Mouse (Mus musculus) midbrain, embryonic 12.5 days (tissue): ENCODE data around the gene Fbxo3. TPM values are rescaled to one million over a fixed set of nuclear protein-coding genes. Genes with fewer than 3 reads are reported as not detected.
"Not testable (repeated sequence)": the region's sequence is repeated elsewhere in the genome, so short reads cannot be mapped to it uniquely, and the experiment has no call there.

ENCODE experiments used
- ATAC-seq: fragments of 200-750 bp; cut with Nextera tagmentation; 2 replicates; pipeline ENCODE4 v1.8.0; 2017; ENCODE audit warnings: low read depth, moderate TSS enrichment, moderate library complexity; ENCODE audit not compliant: low FRiP score
- H3K27ac ChIP-seq: fragments of 300-500 bp; sonication (generic); replicated peaks from 2 replicates; pipeline ENCODE4 v1.5.1; 2016; ENCODE audit warnings: mild to moderate bottlenecking
- H3K27me3 ChIP-seq: fragments of 300-500 bp; sonication (generic); 2 replicates; pipeline ENCODE4 v1.6.1; 2016; ENCODE audit warnings: mild to moderate bottlenecking
- H3K36me3 ChIP-seq: fragments of 300-500 bp; sonication (generic); 2 replicates; pipeline ENCODE4 v1.6.1; 2016
- H3K4me1 ChIP-seq: fragments of 300-500 bp; sonication (generic); 2 replicates; pipeline ENCODE4 v1.6.1; 2016
- H3K4me2 ChIP-seq: fragments of 300-500 bp; sonication (generic); replicated peaks from 2 replicates; pipeline ENCODE4 v1.6.1; 2016; ENCODE audit warnings: mild to moderate bottlenecking, moderate library complexity
- H3K4me3 ChIP-seq: fragments of 300-500 bp; sonication (generic); 2 replicates; pipeline ENCODE4 v1.5.1; 2016; ENCODE audit warnings: mild to moderate bottlenecking
- H3K9ac ChIP-seq: fragments of 300-500 bp; sonication (generic); replicated peaks from 2 replicates; pipeline ENCODE4 v1.6.1; 2016; ENCODE audit warnings: mild to moderate bottlenecking, moderate library complexity
- H3K9me3 ChIP-seq: fragments of 300-500 bp; sonication (generic); 2 replicates; pipeline ENCODE4 v1.6.1; 2016; ENCODE audit warnings: mild to moderate bottlenecking
- WGBS: fragments of 180-500 bp; shearing (Covaris S2); methylation state at CpG from one replicate; pipeline ENCODE4 v1.1.7; 2016; 5-methylcytosine and 5-hydroxymethylcytosine counted together
- polyA plus RNA-seq: library from polyadenylated mRNA; unstranded; fragments of >200 nt; fragmentation: Nextera tagmentation; extraction: Ambion mirVana; gene quantifications from 2 replicates; pipeline ENCODE4 v1.2.1, GENCODE M21; 2016

Fbxo3 gene
- 58.8 and 60.8 TPM in 2 replicates for polyA plus RNA-seq

- Histone ChIP-seq H3K4me1 (peaks cover 16% of the 10 kb centered on the region), H3K4me3 (peak within 1 kb of the TSS; percentile 91), H3K4me2 (peak within 1 kb of the TSS; percentile 83), H3K27ac (peak within 1 kb of the TSS; percentile 71), H3K36me3 (peaks cover 6% of the 10 kb centered on the region; the same call in 1 of the 2 replicates), H3K27me3 (no peaks in the 10 kb centered on the region), H3K9ac (peak within 1 kb of the TSS; percentile 94), H3K9me3 (no peaks in the 10 kb centered on the region)
- WGBS, result under 1% methylated on average over 44 of the region's 44 CpGs
- peak; percentile 98 for ATAC-seq
These were observed at the start of gene Fbxo3 for GRCm38 (mm10) chr2:104027458-104028138. TSS of gene Fbxo3 (plus strand) at chr2:104027721.

DNA sequence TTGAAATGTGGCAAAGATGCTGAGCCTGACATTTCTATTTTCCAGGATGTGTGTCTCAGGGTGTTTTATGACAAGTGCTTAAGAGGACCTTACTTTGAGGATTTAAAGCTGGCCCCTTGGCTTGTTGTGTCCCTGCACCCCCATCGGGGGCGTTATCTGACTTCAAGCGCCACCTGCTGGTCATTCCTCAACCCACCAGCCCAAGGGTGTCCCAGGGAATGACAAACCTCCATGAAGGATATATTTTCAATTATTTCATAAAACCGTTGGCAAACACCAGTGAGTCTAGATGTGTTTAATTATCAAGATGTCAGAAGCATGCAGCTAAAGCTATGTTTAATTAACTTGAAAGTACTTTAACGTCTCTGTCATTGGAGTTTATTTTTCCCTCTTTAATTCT lies 45.3 kb upstream of the Fbxo3 start:
- Histone ChIP-seq H3K27ac (no peak overlapping the region), H3K9ac (no peak overlapping the region)

GRCm38 (mm10) chr2:103983146-103983545 lies 44.4 kb upstream of the Fbxo3 start:
- Histone ChIP-seq H3K36me3 (no peaks in the 10 kb centered on the region), H3K4me1 (peaks cover 3% of the 10 kb centered on the region; the same call in 1 of the 2 replicates), H3K27me3 (0 out of 2 replicates have a peak, but pooled peaks cover 3% of the 10 kb centered on the region), H3K9me3 (no peaks in the 10 kb centered on the region), H3K27ac (no peak overlapping the region), H3K9ac (no peak overlapping the region), H3K4me3 (no peak overlapping the region), H3K4me2 (no peak overlapping the region)
- 87% methylated on average over 10 of the region's 10 CpGs for whole genome bisulfite sequencing
- ATAC-seq, result no peak

More for the DNA sequence above, 45.3 kb upstream of the Fbxo3 start:
- peaks cover 11% of the 10 kb centered on the region for H3K4me1 ChIP-seq
- WGBS, result 7% methylated on average over 5 of the region's 5 CpGs
- H3K27me3 ChIP-seq, result 0 out of 2 replicates have a peak, but pooled peaks cover 3% of the 10 kb centered on the region
- H3K9me3 ChIP-seq, result no peaks in the 10 kb centered on the region
- no peak overlapping the region for H3K4me2 ChIP-seq
- H3K4me3 ChIP-seq, result no peak overlapping the region
- no peaks in the 10 kb centered on the region for H3K36me3 ChIP-seq
- peak; percentile 82 for ATAC-seq

DNA sequence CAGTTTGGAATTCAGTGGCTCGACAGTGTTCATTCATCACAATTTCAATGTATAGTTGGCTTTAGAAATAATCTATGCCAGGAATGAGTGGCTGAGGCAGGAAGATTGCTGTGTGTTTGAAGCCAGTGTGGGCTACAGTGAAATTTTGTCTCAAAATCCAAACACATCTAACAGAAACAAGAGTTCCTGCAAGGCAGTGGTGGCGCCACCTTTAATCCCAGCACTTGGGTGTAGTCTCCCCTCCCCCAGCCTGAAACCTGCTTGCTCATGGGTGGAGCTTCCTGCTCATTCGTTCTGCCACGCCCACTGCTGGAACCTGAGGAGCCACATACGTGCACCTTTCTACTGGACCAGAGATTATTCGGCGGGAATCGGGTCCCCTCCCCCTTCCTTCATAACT lies 39.9 kb upstream of the Fbxo3 start:
- ATAC-seq, H3K27me3 ChIP-seq, H3K9me3 ChIP-seq, H3K4me1 ChIP-seq, H3K9ac ChIP-seq, H3K27ac ChIP-seq, H3K4me2 ChIP-seq, H3K4me3 ChIP-seq, H3K36me3 ChIP-seq: not testable (repeated sequence)
- WGBS, result 80% methylated on average over 8 of the region's 8 CpGs

- ATAC-seq, result no peak
- Histone ChIP-seq H3K27me3 (peaks cover 5% of the 10 kb centered on the region; the same call in 1 of the 2 replicates), H3K36me3 (no peaks in the 10 kb centered on the region), H3K9ac (no peak overlapping the region), H3K4me3 (no peak overlapping the region), H3K9me3 (no peaks in the 10 kb centered on the region), H3K4me2 (no peak overlapping the region), H3K4me1 (peaks cover 7% of the 10 kb centered on the region; the same call in 1 of the 2 replicates), H3K27ac (no peak overlapping the region)
- 91% methylated on average over 6 of the region's 6 CpGs for WGBS
These were observed 37.8 kb upstream of the Fbxo3 start for GRCm38 (mm10) chr2:103989724-103990123.

DNA sequence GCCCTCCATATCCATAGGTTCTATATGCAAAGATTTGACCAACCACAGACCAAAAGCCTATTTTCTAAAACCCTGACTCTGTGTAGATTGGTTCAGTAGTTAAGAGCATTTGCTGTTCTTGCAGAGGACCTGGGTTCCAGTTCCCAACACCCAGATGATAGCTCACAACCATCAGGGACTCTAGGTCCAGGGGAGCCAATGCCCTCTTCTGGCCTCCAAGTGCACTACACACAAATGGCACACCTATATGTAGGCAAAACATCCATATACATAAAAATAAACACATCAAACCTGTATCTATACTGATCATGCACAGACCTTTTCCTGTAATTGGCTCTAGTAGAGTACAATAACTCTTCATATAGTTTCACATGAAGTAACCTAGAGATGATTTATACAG lies 36.2 kb upstream of the Fbxo3 start:
- H3K27ac ChIP-seq, result no peak overlapping the region
- no peak overlapping the region for H3K4me3 ChIP-seq
- no peaks in the 10 kb centered on the region for H3K36me3 ChIP-seq
- H3K9ac ChIP-seq, result no peak overlapping the region
- H3K9me3 ChIP-seq, result no peaks in the 10 kb centered on the region
- H3K4me2 ChIP-seq, result no peak overlapping the region
- H3K4me1 ChIP-seq, result peaks cover 7% of the 10 kb centered on the region; the same call in 1 of the 2 replicates
- no peak for ATAC-seq
- H3K27me3 ChIP-seq, result peaks cover 5% of the 10 kb centered on the region; the same call in 1 of the 2 replicates

GRCm38 (mm10) chr2:103992162-103992561 lies 35.4 kb upstream of the Fbxo3 start:
- Histone ChIP-seq H3K4me1 (peaks cover 7% of the 10 kb centered on the region; the same call in 1 of the 2 replicates), H3K4me3 (no peak overlapping the region), H3K36me3 (no peaks in the 10 kb centered on the region), H3K9ac (no peak overlapping the region), H3K9me3 (no peaks in the 10 kb centered on the region), H3K27me3 (peaks cover 5% of the 10 kb centered on the region; the same call in 1 of the 2 replicates), H3K4me2 (no peak overlapping the region), H3K27ac (no peak overlapping the region)
- ATAC-seq, result no peak
- WGBS, result 72% methylated on average over 9 of the region's 9 CpGs

GRCm38 (mm10) chr2:103992618-103993332 lies 34.7 kb upstream of the Fbxo3 start:
- Histone ChIP-seq H3K9ac (no peak overlapping the region), H3K4me3 (no peak overlapping the region), H3K36me3 (no peaks in the 10 kb centered on the region), H3K4me2 (no peak overlapping the region), H3K27me3 (peaks cover 5% of the 10 kb centered on the region; the same call in 1 of the 2 replicates), H3K4me1 (peaks cover 7% of the 10 kb centered on the region; the same call in 1 of the 2 replicates), H3K27ac (no peak overlapping the region), H3K9me3 (no peaks in the 10 kb centered on the region)
- 18% methylated on average over 17 of the region's 17 CpGs for WGBS
- no peak for ATAC-seq

DNA sequence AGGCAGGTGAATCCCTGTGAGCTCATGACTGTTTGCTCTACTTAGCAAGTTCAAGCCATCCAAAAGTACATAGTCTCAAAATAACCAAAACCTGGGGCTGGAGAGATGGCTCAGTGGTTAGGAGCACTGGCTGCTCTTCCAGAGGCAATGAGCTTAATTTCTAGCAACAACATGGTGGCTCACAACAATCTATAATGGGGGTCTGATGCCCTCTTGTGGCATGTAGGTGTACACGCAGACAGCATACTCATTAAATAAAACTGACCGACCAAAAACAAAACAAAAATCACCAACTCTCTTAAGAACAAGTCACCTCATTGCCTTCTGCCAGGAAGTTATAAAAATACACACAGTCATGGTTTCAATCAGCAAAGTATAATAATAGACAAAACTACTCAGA lies 26.4 kb upstream of the Fbxo3 start:
- H3K27ac ChIP-seq, result no peak overlapping the region
- H3K4me2 ChIP-seq, result no peak overlapping the region
- H3K9me3 ChIP-seq, result no peaks in the 10 kb centered on the region
- no peak for ATAC-seq
- H3K27me3 ChIP-seq, result peaks cover 5% of the 10 kb centered on the region; the same call in 1 of the 2 replicates
- H3K36me3 ChIP-seq, result no peaks in the 10 kb centered on the region
- no peak overlapping the region for H3K4me3 ChIP-seq
- H3K9ac ChIP-seq, result no peak overlapping the region
- H3K4me1 ChIP-seq, result no peaks in the 10 kb centered on the region
- WGBS, result 34% methylated on average over 2 of the region's 2 CpGs

- H3K9ac ChIP-seq, result no peak overlapping the region
- no peak overlapping the region for H3K4me3 ChIP-seq
- H3K27me3 ChIP-seq, result peaks cover 5% of the 10 kb centered on the region; the same call in 1 of the 2 replicates
- 80% methylated on average over 4 of the region's 4 CpGs for WGBS
- no peak overlapping the region for H3K4me2 ChIP-seq
- no peaks in the 10 kb centered on the region for H3K36me3 ChIP-seq
- ATAC-seq, result no peak
- H3K27ac ChIP-seq, result no peak overlapping the region
- no peaks in the 10 kb centered on the region for H3K9me3 ChIP-seq
- H3K4me1 ChIP-seq, result no peaks in the 10 kb centered on the region
These were observed 25.7 kb upstream of the Fbxo3 start for GRCm38 (mm10) chr2:104001861-104002260.

DNA sequence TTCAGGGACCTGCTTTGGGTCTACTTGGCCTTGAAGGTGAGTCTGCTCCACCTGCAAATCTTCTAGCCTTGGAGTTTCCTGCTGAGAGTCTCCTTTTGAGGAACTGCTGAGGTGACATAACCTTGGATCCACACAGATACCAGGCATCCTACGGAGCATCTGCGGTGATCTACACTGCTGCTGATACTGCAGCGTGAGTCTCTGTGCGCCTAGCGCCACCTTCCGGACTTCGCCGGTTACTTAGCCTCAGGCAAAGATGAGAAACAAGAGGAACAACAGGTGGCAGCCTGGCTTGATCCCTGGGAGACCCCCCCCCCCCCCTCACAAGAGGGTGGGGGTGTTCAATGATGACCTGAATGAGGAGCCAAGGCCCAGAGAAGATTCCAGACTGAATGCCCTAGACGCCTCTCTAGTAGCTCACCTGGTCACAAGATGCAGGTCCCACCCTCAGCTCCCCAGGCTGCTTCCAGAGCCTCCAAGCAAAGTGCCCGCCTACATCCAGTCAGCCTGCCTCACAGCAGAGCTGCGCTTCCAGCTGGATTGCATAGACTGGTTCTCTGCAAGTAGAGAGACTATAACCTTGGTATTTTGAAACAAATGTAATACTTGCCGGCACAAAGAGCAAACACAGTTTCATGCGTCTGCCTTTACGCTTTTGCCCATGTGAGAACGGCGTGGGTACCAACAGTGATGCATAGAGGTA lies 24.7 kb upstream of the Fbxo3 start:
- no peak for ATAC-seq
- no peaks in the 10 kb centered on the region for H3K4me1 ChIP-seq
- 35% methylated on average over 16 of the region's 16 CpGs for WGBS

More for the DNA sequence above, 24.7 kb upstream of the Fbxo3 start:
- no peak overlapping the region for H3K27ac ChIP-seq
- no peak overlapping the region for H3K4me3 ChIP-seq
- H3K9me3 ChIP-seq, result no peaks in the 10 kb centered on the region
- no peak overlapping the region for H3K4me2 ChIP-seq
- no peak overlapping the region for H3K9ac ChIP-seq
- no peaks in the 10 kb centered on the region for H3K36me3 ChIP-seq
- H3K27me3 ChIP-seq, result peaks cover 5% of the 10 kb centered on the region; the same call in 1 of the 2 replicates
